Mouse (Mus musculus) kidney, embryonic 15.5 days (tissue): ENCODE results near the gene Eef1a2. TPM values are rescaled to one million over a fixed set of nuclear protein-coding genes. Genes with fewer than 3 reads are reported as not detected.
"Not testable (repeated sequence)": the region's sequence is repeated elsewhere in the genome, so short reads cannot be mapped to it uniquely, and the experiment has no call there.

ENCODE experiments used
- ATAC-seq: fragments of 200-750 bp; cut with Nextera tagmentation; replicated peaks from 2 replicates; pipeline ENCODE4 v1.8.0; 2017; ENCODE audit warnings: moderate TSS enrichment; ENCODE audit not compliant: low FRiP score
- H3K27ac ChIP-seq: fragments of 300-500 bp; sonication (generic); 2 replicates; pipeline ENCODE4 v1.5.1; 2015; ENCODE audit warnings: mild to moderate bottlenecking, inconsistent platforms
- H3K27me3 ChIP-seq: fragments of 300-500 bp; sonication (generic); 2 replicates; pipeline ENCODE4 v1.6.1; 2015; ENCODE audit warnings: inconsistent platforms
- H3K36me3 ChIP-seq: fragments of 300-500 bp; sonication (generic); 2 replicates; pipeline ENCODE4 v1.6.1; 2015; ENCODE audit warnings: inconsistent platforms
- H3K4me1 ChIP-seq: fragments of 300-500 bp; sonication (generic); 2 replicates; pipeline ENCODE4 v1.6.1; 2015; ENCODE audit warnings: inconsistent platforms
- H3K4me2 ChIP-seq: fragments of 300-500 bp; sonication (generic); 2 replicates; pipeline ENCODE4 v1.6.1; 2015; ENCODE audit warnings: moderate library complexity, mild to moderate bottlenecking, inconsistent platforms
- H3K4me3 ChIP-seq: fragments of 300-500 bp; sonication (generic); replicated peaks from 2 replicates; pipeline ENCODE4 v1.5.1; 2015; ENCODE audit warnings: mild to moderate bottlenecking, inconsistent platforms
- H3K9ac ChIP-seq: fragments of 300-500 bp; sonication (generic); 2 replicates; pipeline ENCODE4 v1.6.1; 2015; ENCODE audit warnings: mild to moderate bottlenecking, inconsistent platforms
- H3K9me3 ChIP-seq: fragments of 300-500 bp; sonication (generic); replicated peaks from 2 replicates; pipeline ENCODE4 v1.6.1; 2016; ENCODE audit warnings: inconsistent platforms
- WGBS: fragments of 180-500 bp; shearing (Covaris S2); methylation state at CpG from one replicate; pipeline ENCODE4 v1.1.7; 2015; ENCODE audit warnings: mixed read lengths; 5-methylcytosine and 5-hydroxymethylcytosine counted together
- polyA plus RNA-seq: library from polyadenylated mRNA; unstranded; fragments of >200 nt; fragmentation: Nextera tagmentation; extraction: Ambion mirVana; gene quantifications from 2 replicates; pipeline ENCODE4 v1.2.1, GENCODE M21; 2015

Gene Eef1a2
- 0.08 and 0.17 TPM in 2 replicates for polyA plus RNA-seq

- H3K36me3 ChIP-seq: no peaks in the 10 kb centered on the region
- no peak within 1 kb of the TSS for H3K27ac ChIP-seq
- peaks cover 67% of the 10 kb centered on the region for H3K27me3 ChIP-seq
- H3K4me3 ChIP-seq: peak within 1 kb of the TSS; percentile 29
- peak within 1 kb of the TSS; percentile 52 for H3K4me2 ChIP-seq
- no peak within 1 kb of the TSS for H3K9ac ChIP-seq
- H3K4me1 ChIP-seq: peaks cover 8% of the 10 kb centered on the region
- H3K9me3 ChIP-seq: no peaks in the 10 kb centered on the region
- ATAC-seq: no peak
- 3% methylated on average over 55 of the region's 55 CpGs for whole genome bisulfite sequencing
These were observed at the start of gene Eef1a2 for GRCm38 (mm10) chr2:181156248-181157121. Gene Eef1a2 (minus strand): TSS chr2:181157014.

DNA sequence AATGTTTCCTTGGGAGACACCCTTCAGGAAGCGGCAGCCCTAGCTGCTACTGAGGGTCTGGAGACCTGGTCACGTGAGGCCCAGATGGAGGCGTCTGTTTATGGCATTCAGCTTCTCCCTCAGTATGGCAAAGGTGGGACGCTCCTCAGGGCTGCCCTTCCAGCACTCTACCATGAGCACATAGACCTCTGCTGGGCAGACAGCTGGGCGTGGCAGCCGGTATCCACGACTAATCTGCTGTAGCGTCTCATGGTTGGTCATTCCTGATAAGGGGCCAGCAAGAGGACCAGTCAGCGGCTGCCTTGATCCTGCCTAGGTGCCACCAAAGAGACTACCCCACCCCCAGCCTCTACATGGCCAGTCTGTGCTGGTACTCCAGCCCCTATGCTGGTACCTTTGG, 49.3 kb upstream of the Eef1a2 start:
- peak; percentile 66; the same call in 1 of the 2 replicates for ATAC-seq
- Histone ChIP-seq H3K4me3 (no peak overlapping the region), H3K36me3 (no peaks in the 10 kb centered on the region), H3K4me2 (no peak overlapping the region), H3K9me3 (no peaks in the 10 kb centered on the region), H3K9ac (no peak overlapping the region), H3K27me3 (peaks cover 7% of the 10 kb centered on the region), H3K27ac (no peak overlapping the region), H3K4me1 (no peaks in the 10 kb centered on the region)
- WGBS: 74% methylated on average over 9 of the region's 9 CpGs

GRCm38 (mm10) chr2:181205678-181206077, 48.9 kb upstream of the Eef1a2 start:
- H3K27me3 ChIP-seq: peaks cover 4% of the 10 kb centered on the region; the same call in 1 of the 2 replicates
- H3K9me3 ChIP-seq: no peaks in the 10 kb centered on the region
- no peak overlapping the region for H3K27ac ChIP-seq
- WGBS: 83% methylated on average over 5 of the region's 5 CpGs
- no peaks in the 10 kb centered on the region for H3K4me1 ChIP-seq
- H3K4me3 ChIP-seq: no peak overlapping the region
- H3K4me2 ChIP-seq: no peak overlapping the region
- H3K9ac ChIP-seq: no peak overlapping the region
- ATAC-seq: 0 out of 2 replicates have a peak, but pooled peaks have one; percentile 44
- no peaks in the 10 kb centered on the region for H3K36me3 ChIP-seq

GRCm38 (mm10) chr2:181202886-181203285, 46.1 kb upstream of the Eef1a2 start:
- Histone ChIP-seq H3K27me3 (no peaks in the 10 kb centered on the region), H3K36me3 (no peaks in the 10 kb centered on the region), H3K9me3 (no peaks in the 10 kb centered on the region), H3K4me1 (no peaks in the 10 kb centered on the region), H3K27ac (no peak overlapping the region), H3K4me2 (no peak overlapping the region), H3K9ac (no peak overlapping the region), H3K4me3 (no peak overlapping the region)
- WGBS: 70% methylated on average over 6 of the region's 6 CpGs
- no peak for ATAC-seq

DNA sequence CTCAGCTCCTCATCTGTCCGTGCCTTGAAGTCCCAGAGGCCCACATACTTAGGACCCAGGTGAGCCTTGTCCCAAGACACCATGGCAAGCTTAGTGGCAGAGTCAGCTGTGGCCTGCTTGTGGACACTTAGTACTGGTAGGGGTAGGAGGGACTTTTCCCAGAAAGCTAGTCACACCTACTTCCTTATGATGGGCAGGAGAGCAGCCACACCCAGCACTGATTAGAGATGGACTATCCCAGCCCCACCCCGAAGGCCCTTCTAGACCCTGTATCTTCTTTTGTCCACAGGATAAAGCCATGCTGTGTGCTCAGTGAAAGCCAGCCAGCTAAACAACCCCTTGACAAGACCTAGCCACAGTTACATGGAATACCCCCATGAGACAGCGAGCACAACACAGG, 45.6 kb upstream of the Eef1a2 start, which contains the start of gene Ptk6:
Gene Ptk6, minus strand, starts transcription at position 368 of the 400 bp plus-strand sequence.
- no peak within 1 kb of the TSS for H3K27ac ChIP-seq
- no peak within 1 kb of the TSS for H3K4me3 ChIP-seq
- H3K9ac ChIP-seq: no peak within 1 kb of the TSS
- H3K9me3 ChIP-seq: no peaks in the 10 kb centered on the region
- H3K27me3 ChIP-seq: no peaks in the 10 kb centered on the region
- no peaks in the 10 kb centered on the region for H3K4me1 ChIP-seq
- whole genome bisulfite sequencing: 90% methylated on average over 3 of the region's 3 CpGs
- no peak for ATAC-seq
- no peaks in the 10 kb centered on the region for H3K36me3 ChIP-seq
- no peak within 1 kb of the TSS for H3K4me2 ChIP-seq

DNA sequence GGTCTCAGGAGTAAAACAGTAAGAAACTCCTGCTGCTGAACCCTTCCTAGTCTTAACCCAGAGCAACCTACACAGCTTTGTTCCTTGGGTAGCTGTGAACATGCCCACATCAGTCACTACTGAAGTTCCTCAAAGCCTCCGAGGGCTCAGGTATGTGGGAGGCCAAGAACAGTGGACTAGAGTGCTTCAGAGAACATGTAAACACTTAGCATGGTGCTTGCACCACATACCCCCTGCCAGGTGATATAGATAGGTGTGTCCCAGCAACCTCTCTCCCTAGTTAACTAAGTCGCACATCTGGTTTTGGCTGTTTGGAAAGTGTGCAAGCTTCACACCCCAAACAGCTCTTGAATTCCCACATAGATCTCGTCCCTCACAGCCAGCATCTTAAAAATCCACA, 44.8 kb upstream of the Eef1a2 start:
- H3K4me2 ChIP-seq: no peak overlapping the region
- H3K36me3 ChIP-seq: no peaks in the 10 kb centered on the region
- no peak for ATAC-seq
- no peaks in the 10 kb centered on the region for H3K9me3 ChIP-seq
- H3K4me3 ChIP-seq: no peak overlapping the region
- H3K27me3 ChIP-seq: no peaks in the 10 kb centered on the region
- no peaks in the 10 kb centered on the region for H3K4me1 ChIP-seq
- H3K27ac ChIP-seq: no peak overlapping the region
- 71% methylated on average over 3 of the region's 3 CpGs for whole genome bisulfite sequencing
- no peak overlapping the region for H3K9ac ChIP-seq

DNA sequence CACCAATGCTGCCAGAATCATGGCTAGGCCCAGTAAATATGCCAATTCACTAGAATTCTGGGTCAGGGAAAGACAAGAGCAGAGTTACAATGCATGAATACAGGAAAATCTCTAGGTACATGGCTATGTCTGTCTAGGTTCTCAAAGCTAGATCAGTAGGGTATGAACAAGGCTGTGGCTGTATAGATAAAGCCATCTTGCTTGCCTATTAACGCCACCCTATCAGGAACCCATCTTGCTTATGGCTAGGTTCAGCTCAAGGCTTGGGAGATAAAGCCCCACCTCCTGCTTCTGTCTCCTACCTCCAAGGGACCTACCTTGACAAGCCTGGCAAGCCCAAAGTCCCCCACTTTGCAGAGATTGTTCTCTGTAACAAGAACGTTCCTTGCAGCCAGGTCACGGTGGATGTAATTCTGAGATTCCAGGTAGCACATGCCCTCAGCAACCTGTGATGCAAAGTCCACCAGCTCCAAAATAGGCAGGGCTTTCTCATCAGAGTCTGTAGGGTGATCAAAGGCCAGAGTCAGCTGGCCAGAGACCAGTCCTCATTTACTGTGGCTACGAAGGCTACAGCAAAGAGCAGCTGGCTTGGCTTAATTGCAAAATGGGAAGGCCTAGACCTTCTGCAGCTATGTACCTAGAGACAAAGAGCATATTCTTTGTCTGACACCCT, 40.0 kb upstream of the Eef1a2 start:
- H3K9me3 ChIP-seq: no peaks in the 10 kb centered on the region
- H3K27me3 ChIP-seq: no peaks in the 10 kb centered on the region
- ATAC-seq: no peak
- no peaks in the 10 kb centered on the region for H3K4me1 ChIP-seq
- WGBS: 83% methylated on average over 4 of the region's 4 CpGs
- H3K4me3 ChIP-seq: no peak overlapping the region
- H3K36me3 ChIP-seq: no peaks in the 10 kb centered on the region
- no peak overlapping the region for H3K27ac ChIP-seq
- H3K4me2 ChIP-seq: no peak overlapping the region
- no peak overlapping the region for H3K9ac ChIP-seq

- Histone ChIP-seq H3K36me3 (peaks cover 16% of the 10 kb centered on the region), H3K9ac (no peak overlapping the region), H3K27ac (no peak overlapping the region), H3K4me1 (peaks cover 11% of the 10 kb centered on the region), H3K9me3 (no peaks in the 10 kb centered on the region), H3K4me2 (no peak overlapping the region), H3K27me3 (no peaks in the 10 kb centered on the region), H3K4me3 (no peak overlapping the region)
- 72% methylated on average over 3 of the region's 3 CpGs for WGBS
- ATAC-seq: no peak
These were observed 36.2 kb upstream of the Eef1a2 start for GRCm38 (mm10) chr2:181193044-181193443.

DNA sequence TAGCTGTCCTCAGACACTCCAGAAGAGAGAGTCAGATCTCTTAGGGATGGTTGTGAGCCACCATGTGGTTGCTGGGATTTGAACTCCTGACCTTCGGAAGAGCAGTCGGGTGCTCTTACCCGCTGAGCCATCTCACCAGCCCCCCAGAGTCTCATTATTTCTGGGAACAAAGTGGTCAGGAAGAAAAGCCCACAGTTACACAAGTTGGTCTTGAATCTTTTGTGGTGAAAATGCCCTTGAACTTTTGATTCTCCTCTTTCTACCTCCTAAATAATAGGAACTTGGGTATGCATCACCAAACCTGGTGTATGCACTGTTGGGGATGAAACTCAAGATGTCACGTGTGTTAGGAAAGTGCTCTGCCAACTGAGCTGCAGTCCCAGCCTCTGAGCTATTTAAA, 35.1 kb upstream of the Eef1a2 start:
- 69% methylated on average over 4 of the region's 4 CpGs for WGBS
- Histone ChIP-seq H3K4me2 (no peak overlapping the region), H3K27me3 (no peaks in the 10 kb centered on the region), H3K4me1 (peaks cover 12% of the 10 kb centered on the region), H3K27ac (no peak overlapping the region), H3K9me3 (no peaks in the 10 kb centered on the region), H3K36me3 (peaks cover 16% of the 10 kb centered on the region), H3K9ac (no peak overlapping the region), H3K4me3 (no peak overlapping the region)
- no peak for ATAC-seq

DNA sequence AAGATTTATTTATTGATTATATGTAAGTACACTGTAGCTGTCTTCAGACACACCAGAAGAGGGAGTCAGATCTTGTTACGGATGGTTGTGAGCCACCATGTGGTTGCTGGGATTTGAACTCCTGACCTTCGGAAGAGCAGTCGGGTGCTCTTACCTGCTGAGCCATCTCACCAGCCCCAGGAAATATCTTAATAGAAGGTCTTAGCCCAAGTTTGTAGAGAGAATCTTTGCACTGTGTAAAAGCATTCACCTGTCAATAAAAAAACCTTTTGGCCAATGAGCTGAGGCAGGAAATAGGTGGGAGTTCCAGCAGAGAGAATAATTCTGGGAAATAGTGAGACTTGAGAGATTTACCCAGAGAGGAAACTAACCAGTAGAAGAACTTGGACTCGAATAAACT, 34.6 kb upstream of the Eef1a2 start:
- not testable (repeated sequence) for ATAC-seq, H3K27ac ChIP-seq, H3K4me3 ChIP-seq, H3K9me3 ChIP-seq, H3K4me2 ChIP-seq, H3K9ac ChIP-seq, H3K27me3 ChIP-seq
- Histone ChIP-seq H3K4me1 (peaks cover 12% of the 10 kb centered on the region), H3K36me3 (peaks cover 16% of the 10 kb centered on the region)
- WGBS: 76% methylated on average over 4 of the region's 4 CpGs

DNA sequence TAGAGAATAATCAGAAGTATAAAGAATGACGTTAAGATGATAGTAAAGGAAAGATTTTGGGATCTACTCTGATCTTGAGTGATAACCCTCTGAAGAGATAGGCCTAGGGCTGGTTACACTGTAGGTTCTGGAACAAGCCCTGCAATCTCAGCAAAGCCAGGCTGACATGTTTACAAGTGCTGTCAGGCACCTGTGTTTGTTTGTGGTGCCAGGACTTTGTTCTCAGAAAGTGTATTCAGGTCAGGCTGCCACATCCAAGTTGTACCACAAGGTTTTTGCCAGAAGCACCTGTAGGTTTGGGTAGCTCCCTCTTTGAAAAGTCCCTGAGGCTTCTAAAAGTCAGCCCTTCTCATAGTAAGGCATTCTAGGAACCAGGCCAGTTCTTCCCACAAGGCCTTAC, 32.5 kb upstream of the Eef1a2 start:
- no peak for ATAC-seq
- Histone ChIP-seq H3K4me3 (no peak overlapping the region), H3K4me2 (no peak overlapping the region), H3K36me3 (peaks cover 16% of the 10 kb centered on the region), H3K9me3 (no peaks in the 10 kb centered on the region), H3K27me3 (no peaks in the 10 kb centered on the region), H3K4me1 (peaks cover 12% of the 10 kb centered on the region), H3K27ac (peak overlapping the region; percentile 82; the same call in 1 of the 2 replicates), H3K9ac (no peak overlapping the region)
- 88% methylated on average over 1 of the region's 1 CpGs for WGBS

DNA sequence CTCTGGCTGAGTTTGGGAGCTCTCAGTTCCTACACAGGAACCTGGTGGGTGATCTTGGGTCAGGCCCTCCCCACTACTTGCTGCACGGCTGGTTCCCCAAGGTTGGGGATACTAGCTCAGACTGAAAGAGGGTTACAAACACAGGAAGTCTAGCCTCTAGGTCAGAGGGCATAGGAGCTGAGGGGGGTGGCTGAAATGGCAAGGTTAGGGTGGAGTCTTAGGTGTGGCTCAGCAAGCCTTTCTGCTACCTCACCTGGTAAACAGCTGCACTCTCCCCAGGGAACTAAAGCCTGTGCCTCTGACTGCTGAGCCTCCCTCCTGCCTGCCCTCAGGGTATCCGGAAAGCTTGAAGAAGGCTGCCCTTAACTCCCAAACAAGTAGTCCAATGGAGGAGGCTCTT, 31.9 kb upstream of the Eef1a2 start:
- H3K4me3 ChIP-seq: peak overlapping the region; percentile 81
- H3K27me3 ChIP-seq: no peaks in the 10 kb centered on the region
- no peaks in the 10 kb centered on the region for H3K9me3 ChIP-seq
- H3K4me1 ChIP-seq: peaks cover 12% of the 10 kb centered on the region
- 52% methylated on average over 2 of the region's 2 CpGs for WGBS
- H3K27ac ChIP-seq: peak overlapping the region; percentile 82
- peak overlapping the region; percentile 88 for H3K4me2 ChIP-seq
- no peak for ATAC-seq
- H3K9ac ChIP-seq: no peak overlapping the region
- H3K36me3 ChIP-seq: peaks cover 16% of the 10 kb centered on the region
